Mouse (Mus musculus) mouse embryonic stem cell (cell line): ENCODE measurements around the gene Cdk9.

Experiments used
- in situ Hi-C, 2 experiments: fragments of 300-500 bp; cut with MboI; formaldehyde crosslinking; loops; 1 replicate in 1 of 2; 3 replicates in 1 of 2; pipeline ENCODE4 v1.14.3; 2019 to 2020; ENCODE audit warnings: low sequenced_read_pairs in 2 of 2, low pct_unique_long_range_greater_than_20kb in 1 of 2, mixed read lengths in 1 of 2; ENCODE audit not compliant: unreplicated experiment in 1 of 2

Cdk9 gene

GRCm38 (mm10) chr2:32714117-32714986 is 1.5 kb upstream of the Cdk9 start:
- in situ Hi-C loops = loop anchor here (5.0 kb wide), 1 partner anchor 43 kb away; the partner anchor contains the start of gene Tor2a (in 2 of the 2)

- in situ Hi-C loops = loop anchor here (5.0 kb wide), 1 partner anchor 45 kb away; the partner anchor contains the start of gene Tor2a (in 2 of the 2)
These were observed 316 bp downstream of the Cdk9 start for GRCm38 (mm10) chr2:32712586-32712933.

- in situ Hi-C loops = loop anchor here (5.0 kb wide), 1 partner anchor 45 kb away; the partner anchor contains the start of gene Tor2a (in 2 of the 2)
These were observed 746 bp downstream of the Cdk9 start for GRCm38 (mm10) chr2:32712108-32712551.

- in situ Hi-C loops = loop anchor here (5.0 kb wide), 1 partner anchor 46 kb away; the partner anchor contains the start of gene Tor2a (in 2 of the 2)
These were observed 1.4 kb downstream of the Cdk9 start for GRCm38 (mm10) chr2:32711301-32712056.

- in situ Hi-C loops = loop anchor here (5.0 kb wide), 1 partner anchor 47 kb away; the partner anchor contains the start of gene Tor2a (in 2 of the 2)
These were observed 2.5 kb downstream of the Cdk9 start for GRCm38 (mm10) chr2:32710425-32710824.

GRCm38 (mm10) chr2:32709521-32710137 is 3.2 kb downstream of the Cdk9 start:
- in situ Hi-C loops = loop anchor here (5.0 kb wide), 1 partner anchor 48 kb away; the partner anchor contains the start of gene Tor2a (in 2 of the 2)

- in situ Hi-C loops = no loop called here
These were observed 4.2 kb downstream of the Cdk9 start for GRCm38 (mm10) chr2:32708643-32709042.

GRCm38 (mm10) chr2:32706971-32707370 is 5.9 kb downstream of the Cdk9 start:
- in situ Hi-C loops = no loop called here

GRCm38 (mm10) chr2:32705018-32705417 is 7.9 kb downstream of the Cdk9 start:
- in situ Hi-C loops = no loop called here

GRCm38 (mm10) chr2:32704021-32704421 is 8.9 kb downstream of the Cdk9 start, which contains the start of gene Fpgs:
Gene Fpgs, minus strand, starts transcription at chr2:32704145.
- in situ Hi-C loops = no loop called here

- in situ Hi-C loops = no loop called here
These were observed 9.8 kb downstream of the Cdk9 start for GRCm38 (mm10) chr2:32703046-32703445.

GRCm38 (mm10) chr2:32700966-32701743 is 11.7 kb downstream of the Cdk9 start:
- in situ Hi-C loops = no loop called here

- in situ Hi-C loops = no loop called here
These were observed 13.2 kb downstream of the Cdk9 start for GRCm38 (mm10) chr2:32699680-32700079.

- in situ Hi-C loops = no loop called here
These were observed 18.2 kb downstream of the Cdk9 start for GRCm38 (mm10) chr2:32694691-32695090.

- in situ Hi-C loops = no loop called here
These were observed 19.0 kb downstream of the Cdk9 start for GRCm38 (mm10) chr2:32693823-32694411.

GRCm38 (mm10) chr2:32693282-32693681 is 19.6 kb downstream of the Cdk9 start:
- in situ Hi-C loops = no loop called here

GRCm38 (mm10) chr2:32692496-32692895 is 20.4 kb downstream of the Cdk9 start:
- in situ Hi-C loops = no loop called here

- in situ Hi-C loops = no loop called here
These were observed 21.8 kb downstream of the Cdk9 start for GRCm38 (mm10) chr2:32691041-32691440.
